Mouse (Mus musculus): Measurements from ENCODE around the gene Syt1.

Gene Syt1

GRCm38 (mm10) chr10:108656898-108657297 lies 353.9 kb downstream of the Syt1 start:
- DNase-seq (ENCODE audit: inconsistent age in 2 of 2, low spot score in 1 of 2): no peak

- DNase-seq (ENCODE audit: inconsistent age in 2 of 2, low spot score in 1 of 2): no peak
Measured at GRCm38 (mm10) chr10:108655074-108655473, 355.7 kb downstream of the Syt1 start.

GRCm38 (mm10) chr10:108652831-108653230 lies 358.0 kb downstream of the Syt1 start:
- DNase-seq (ENCODE audit: inconsistent age in 2 of 2, low spot score in 1 of 2): no peak

- DNase-seq (ENCODE audit: inconsistent age in 2 of 2, low spot score in 1 of 2): no peak
Measured at GRCm38 (mm10) chr10:108652066-108652465, 358.7 kb downstream of the Syt1 start.

- DNase-seq (ENCODE audit: inconsistent age in 2 of 2, low spot score in 1 of 2): no peak
Measured at GRCm38 (mm10) chr10:108649174-108649573, 361.6 kb downstream of the Syt1 start.

- no peak for DNase-seq (ENCODE audit: inconsistent age in 2 of 2, low spot score in 1 of 2)
Measured at GRCm38 (mm10) chr10:108643915-108644314, 366.9 kb downstream of the Syt1 start.

- no peak for DNase-seq (ENCODE audit: inconsistent age in 2 of 2, low spot score in 1 of 2)
Measured at GRCm38 (mm10) chr10:108638095-108638494, 372.7 kb downstream of the Syt1 start.

GRCm38 (mm10) chr10:108636086-108636485 lies 374.7 kb downstream of the Syt1 start:
- DNase-seq (ENCODE audit: inconsistent age in 2 of 2, low spot score in 1 of 2): no peak

- DNase-seq (ENCODE audit: inconsistent age in 2 of 2, low spot score in 1 of 2): no peak
Measured at GRCm38 (mm10) chr10:108635616-108636015, 375.2 kb downstream of the Syt1 start.

- DNase-seq (ENCODE audit: inconsistent age in 2 of 2, low spot score in 1 of 2): no peak
Measured at GRCm38 (mm10) chr10:108630841-108631240, 379.9 kb downstream of the Syt1 start.

GRCm38 (mm10) chr10:108626404-108626803 lies 384.4 kb downstream of the Syt1 start:
- no peak for DNase-seq (ENCODE audit: inconsistent age in 2 of 2, low spot score in 1 of 2)

GRCm38 (mm10) chr10:108623002-108623401 lies 387.8 kb downstream of the Syt1 start:
- no peak for DNase-seq (ENCODE audit: inconsistent age in 2 of 2, low spot score in 1 of 2)

- no peak for DNase-seq (ENCODE audit: inconsistent age in 2 of 2, low spot score in 1 of 2)
Measured at GRCm38 (mm10) chr10:108619861-108620260, 390.9 kb downstream of the Syt1 start.

- DNase-seq (ENCODE audit: inconsistent age in 2 of 2, low spot score in 1 of 2): no peak
Measured at GRCm38 (mm10) chr10:108619217-108619616, 391.6 kb downstream of the Syt1 start.

- DNase-seq (ENCODE audit: inconsistent age in 2 of 2, low spot score in 1 of 2): no peak
Measured at GRCm38 (mm10) chr10:108610057-108610644, 400.6 kb downstream of the Syt1 start.

- no peak for DNase-seq (ENCODE audit: inconsistent age in 2 of 2, low spot score in 1 of 2)
Measured at GRCm38 (mm10) chr10:108601672-108602412, 408.9 kb downstream of the Syt1 start.

GRCm38 (mm10) chr10:108600693-108601092 lies 410.1 kb downstream of the Syt1 start:
- no peak for DNase-seq (ENCODE audit: inconsistent age in 2 of 2, low spot score in 1 of 2)

- DNase-seq (ENCODE audit: inconsistent age in 2 of 2, low spot score in 1 of 2): no peak
Measured at GRCm38 (mm10) chr10:108597385-108597784, 413.4 kb downstream of the Syt1 start.

- DNase-seq (ENCODE audit: inconsistent age in 2 of 2, low spot score in 1 of 2): no peak
Measured at GRCm38 (mm10) chr10:108596162-108596927, 414.4 kb downstream of the Syt1 start.

GRCm38 (mm10) chr10:108589355-108589754 lies 421.4 kb downstream of the Syt1 start:
- DNase-seq (ENCODE audit: inconsistent age in 2 of 2, low spot score in 1 of 2): no peak

- DNase-seq (ENCODE audit: inconsistent age in 2 of 2, low spot score in 1 of 2): no peak
Measured at GRCm38 (mm10) chr10:108588924-108589323, 421.9 kb downstream of the Syt1 start.

GRCm38 (mm10) chr10:108583694-108584093 lies 427.1 kb downstream of the Syt1 start:
- no peak for DNase-seq (ENCODE audit: inconsistent age in 2 of 2, low spot score in 1 of 2)
